Mouse (Mus musculus) CH12F3 (cell line): ENCODE measurements around the gene Cmtr2.

Experiments used
- in situ Hi-C: fragments of 300-500 bp; cut with MboI; formaldehyde crosslinking; loops from 2 replicates; pipeline ENCODE4 v1.14.3; 2020; ENCODE audit warnings: low sequenced_read_pairs

Gene Cmtr2

GRCm38 (mm10) chr8:110253986-110254385 lies 38.5 kb downstream of the Cmtr2 start:
- in situ Hi-C loops = no loop called here

- in situ Hi-C loops = no loop called here
These were observed 50.4 kb downstream of the Cmtr2 start for GRCm38 (mm10) chr8:110265796-110266305.

DNA sequence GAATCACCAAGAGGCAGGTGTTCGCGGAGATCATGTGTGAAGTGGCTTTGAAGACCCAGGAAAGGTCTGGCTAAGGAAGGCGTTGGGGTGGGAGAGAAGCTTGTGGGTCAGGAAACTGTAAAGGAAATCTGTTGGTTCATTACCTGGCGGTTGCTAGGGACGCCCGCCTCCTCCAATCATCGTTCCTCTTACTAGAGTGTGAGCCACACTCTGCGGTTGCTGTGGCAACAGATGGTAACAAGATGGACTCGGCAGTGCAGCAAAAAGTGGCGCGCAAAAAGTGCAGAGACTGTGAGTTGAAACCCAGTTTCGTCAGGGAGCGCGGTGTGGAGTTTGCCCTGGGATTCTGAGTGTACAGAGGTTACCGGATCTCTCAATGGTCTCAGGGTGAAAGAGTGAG lies 51.3 kb downstream of the Cmtr2 start, which contains the start of gene Hydin:
TSS of gene Hydin (plus strand) at position 237 of the 400 bp plus-strand sequence.
- in situ Hi-C loops = no loop called here

DNA sequence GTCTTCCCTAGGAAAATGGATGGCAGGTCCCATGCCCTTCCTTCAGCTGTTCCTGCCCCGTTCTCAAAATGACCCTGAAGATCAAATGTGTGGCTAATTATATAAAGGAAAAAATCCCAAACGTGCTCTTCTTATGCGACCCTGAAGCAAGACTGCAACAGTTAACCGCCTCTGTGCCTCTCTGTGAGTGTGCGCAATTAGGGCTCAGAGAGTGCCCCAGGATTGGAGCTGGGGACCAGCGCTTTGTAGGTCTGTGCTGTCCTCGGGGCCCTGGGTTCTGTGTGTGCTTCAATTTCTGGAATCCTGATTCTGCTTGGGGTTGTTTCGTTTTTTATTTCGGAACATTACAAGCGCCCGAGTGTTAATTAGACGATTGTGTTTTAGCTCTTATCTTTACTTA lies 51.8 kb downstream of the Cmtr2 start:
- in situ Hi-C loops = no loop called here

DNA sequence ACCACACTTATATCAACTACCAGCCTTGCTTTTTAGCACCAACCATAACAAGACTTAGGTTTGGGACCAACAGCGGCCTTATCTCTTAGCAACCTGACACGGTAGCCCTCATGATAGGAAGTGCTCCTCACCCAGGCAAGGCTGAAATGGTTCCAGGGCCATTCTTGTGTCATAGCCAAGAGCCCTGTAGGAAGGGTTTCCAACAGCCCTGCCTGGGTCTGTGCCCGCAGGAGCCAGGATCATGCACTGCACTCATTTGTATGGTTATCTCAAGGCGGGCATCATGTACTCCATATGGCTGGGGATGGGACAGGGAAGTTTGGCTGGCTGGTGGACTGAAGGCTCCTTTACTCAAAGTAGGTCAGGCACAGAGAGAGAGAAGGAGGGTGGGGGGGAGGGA lies 55.2 kb downstream of the Cmtr2 start:
- in situ Hi-C loops = no loop called here

- in situ Hi-C loops = no loop called here
These were observed 57.9 kb downstream of the Cmtr2 start for GRCm38 (mm10) chr8:110273394-110273793.
